Mouse (Mus musculus): ENCODE measurements around the gene Ttf1. TPM values are rescaled to one million over a fixed set of nuclear protein-coding genes. Genes with fewer than 3 reads are reported as not detected.

The Ttf1 gene
- polyA plus RNA-seq, 1 experiment from 2014 or later: 6.2 TPM

DNA sequence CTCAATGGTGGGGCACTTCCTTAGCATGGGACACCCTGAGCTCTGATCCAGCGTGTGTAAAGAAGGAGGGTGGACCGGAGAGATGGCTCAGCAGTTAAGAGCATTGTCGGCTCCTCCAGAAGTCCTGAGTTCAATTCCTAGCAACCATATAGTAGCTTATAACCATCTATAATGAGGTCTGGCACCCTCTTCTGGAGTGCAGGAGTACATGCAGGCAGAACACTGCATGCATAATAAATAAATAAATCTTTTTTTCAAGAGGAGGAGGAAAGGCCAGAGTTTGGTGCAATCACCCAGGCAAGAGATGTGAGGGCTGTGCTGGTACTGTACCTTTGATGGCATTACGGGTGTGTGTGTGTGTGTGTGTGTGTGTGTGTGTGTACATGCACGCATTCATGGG, 17.9 kb upstream of the Ttf1 start:
- Histone ChIP-seq H3K4me1 (ENCODE audit: control insufficient read depth in 2 of 2, insufficient read depth in 2 of 2, low read length in 2 of 2) (no peaks in the 10 kb centered on the region), H3K4me3 (ENCODE audit: control insufficient read depth in 1 of 2, insufficient read depth in 1 of 2, low read depth in 1 of 2, low read length in 2 of 2) (no peak overlapping the region), H3K9me3 (ENCODE audit: control insufficient read depth, low read length) (no peaks in the 10 kb centered on the region), H3K27ac (replicated peaks in 1 of 2; ENCODE audit: control insufficient read depth in 1 of 2, insufficient read depth in 1 of 2, low read depth in 2 of 2, low read length in 2 of 2) (no peak overlapping the region), H3K36me3 (ENCODE audit: control insufficient read depth, insufficient read depth, low read length) (no peaks in the 10 kb centered on the region), H3K9ac (ENCODE audit: low read length) (no peak overlapping the region), H3K4me2 (ENCODE audit: low read length) (no peak overlapping the region), H3K27me3 (ENCODE audit: control insufficient read depth, insufficient read depth, low read length) (peaks cover 45% of the 10 kb centered on the region)
- ATAC-seq (ENCODE audit: insufficient number of reproducible peaks, insufficient read depth, low FRiP score, low read depth): no peak
- 89% methylated on average over 5 of the region's 5 CpGs for WGBS

DNA sequence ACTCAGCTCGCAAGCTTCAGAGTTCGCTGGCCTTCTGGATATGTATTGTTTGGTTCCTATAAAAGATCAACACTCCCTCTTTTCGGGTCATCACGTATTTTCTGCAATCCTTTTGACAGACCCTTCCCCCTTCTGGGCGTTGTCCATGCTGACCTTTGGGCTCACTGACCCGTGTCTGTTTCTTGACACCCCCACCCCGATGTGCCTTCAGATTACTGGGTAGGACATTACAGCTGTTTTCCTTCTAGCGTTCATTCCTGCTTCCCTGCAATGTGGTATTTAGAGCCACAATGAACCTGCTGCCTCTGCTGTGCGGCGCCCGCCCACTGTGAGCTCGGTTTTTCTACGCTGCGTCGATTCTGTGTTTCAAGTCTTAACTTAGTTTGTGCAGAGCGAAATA, 13.9 kb upstream of the Ttf1 start:
- peaks cover 17% of the 10 kb centered on the region for H3K27me3 ChIP-seq (ENCODE audit: control insufficient read depth, insufficient read depth, low read length)
- H3K4me2 ChIP-seq (ENCODE audit: low read length): no peak overlapping the region
- no peak for ATAC-seq (ENCODE audit: insufficient number of reproducible peaks, insufficient read depth, low FRiP score, low read depth)
- no peak overlapping the region for H3K4me3 ChIP-seq (ENCODE audit: control insufficient read depth in 1 of 2, insufficient read depth in 1 of 2, low read depth in 1 of 2, low read length in 2 of 2)
- no peaks in the 10 kb centered on the region for H3K4me1 ChIP-seq (ENCODE audit: control insufficient read depth in 2 of 2, insufficient read depth in 2 of 2, low read length in 2 of 2)
- H3K27ac ChIP-seq (replicated peaks in 1 of 2; ENCODE audit: control insufficient read depth in 1 of 2, insufficient read depth in 1 of 2, low read depth in 2 of 2, low read length in 2 of 2): no peak overlapping the region
- 63% methylated on average over 16 of the region's 16 CpGs for WGBS
- no peak overlapping the region for H3K9ac ChIP-seq (ENCODE audit: low read length)
- no peaks in the 10 kb centered on the region for H3K9me3 ChIP-seq (ENCODE audit: control insufficient read depth, low read length)
- no peaks in the 10 kb centered on the region for H3K36me3 ChIP-seq (ENCODE audit: control insufficient read depth, insufficient read depth, low read length)

GRCm38 (mm10) chr2:29051932-29052331, 8.1 kb upstream of the Ttf1 start:
- no peaks in the 10 kb centered on the region; the same call in 1 of the 2 replicates for H3K27me3 ChIP-seq (ENCODE audit: control insufficient read depth, insufficient read depth, low read length)
- WGBS: 68% methylated on average over 5 of the region's 5 CpGs
- peaks cover 5 to 10% of the 10 kb centered on the region in 2 experiments for H3K4me1 ChIP-seq (ENCODE audit: control insufficient read depth in 2 of 2, insufficient read depth in 2 of 2, low read length in 2 of 2)
- no peaks in the 10 kb centered on the region for H3K36me3 ChIP-seq (ENCODE audit: control insufficient read depth, insufficient read depth, low read length)
- no peak overlapping the region for H3K4me2 ChIP-seq (ENCODE audit: low read length)
- no peak overlapping the region for H3K9ac ChIP-seq (ENCODE audit: low read length)
- H3K27ac ChIP-seq (replicated peaks in 1 of 2; ENCODE audit: control insufficient read depth in 1 of 2, insufficient read depth in 1 of 2, low read depth in 2 of 2, low read length in 2 of 2): no peak overlapping the region
- ATAC-seq (ENCODE audit: insufficient number of reproducible peaks, insufficient read depth, low FRiP score, low read depth): no peak
- H3K4me3 ChIP-seq (ENCODE audit: control insufficient read depth in 1 of 2, insufficient read depth in 1 of 2, low read depth in 1 of 2, low read length in 2 of 2): no peak overlapping the region
- H3K9me3 ChIP-seq (ENCODE audit: control insufficient read depth, low read length): no peaks in the 10 kb centered on the region

GRCm38 (mm10) chr2:29052943-29053454, 7.1 kb upstream of the Ttf1 start:
- WGBS: 24% methylated on average over 4 of the region's 4 CpGs
- Histone ChIP-seq H3K27ac (replicated peaks in 1 of 2; ENCODE audit: control insufficient read depth in 1 of 2, insufficient read depth in 1 of 2, low read depth in 2 of 2, low read length in 2 of 2) (no peak overlapping the region), H3K27me3 (ENCODE audit: control insufficient read depth, insufficient read depth, low read length) (no peaks in the 10 kb centered on the region; the same call in 1 of the 2 replicates), H3K9me3 (ENCODE audit: control insufficient read depth, low read length) (no peaks in the 10 kb centered on the region), H3K4me3 (ENCODE audit: control insufficient read depth in 1 of 2, insufficient read depth in 1 of 2, low read depth in 1 of 2, low read length in 2 of 2) (no peak overlapping the region), H3K36me3 (ENCODE audit: control insufficient read depth, insufficient read depth, low read length) (no peaks in the 10 kb centered on the region), H3K4me2 (ENCODE audit: low read length) (no peak overlapping the region), H3K9ac (ENCODE audit: low read length) (no peak overlapping the region), H3K4me1 (ENCODE audit: control insufficient read depth in 2 of 2, insufficient read depth in 2 of 2, low read length in 2 of 2) (peaks cover 5 to 10% of the 10 kb centered on the region in 2 experiments)
- no peak for ATAC-seq (ENCODE audit: insufficient number of reproducible peaks, insufficient read depth, low FRiP score, low read depth)

GRCm38 (mm10) chr2:29053802-29054544, 6.1 kb upstream of the Ttf1 start:
- no peaks in the 10 kb centered on the region; the same call in 1 of the 2 replicates for H3K27me3 ChIP-seq (ENCODE audit: control insufficient read depth, insufficient read depth, low read length)
- H3K9ac ChIP-seq (ENCODE audit: low read length): peak overlapping the region; percentile 75
- no peak overlapping the region for H3K27ac ChIP-seq (replicated peaks in 1 of 2; ENCODE audit: control insufficient read depth in 1 of 2, insufficient read depth in 1 of 2, low read depth in 2 of 2, low read length in 2 of 2)
- H3K36me3 ChIP-seq (ENCODE audit: control insufficient read depth, insufficient read depth, low read length): no peaks in the 10 kb centered on the region
- ATAC-seq (ENCODE audit: insufficient number of reproducible peaks, insufficient read depth, low FRiP score, low read depth): no peak
- WGBS: 4% methylated on average over 20 of the region's 20 CpGs
- H3K4me1 ChIP-seq (ENCODE audit: control insufficient read depth in 2 of 2, insufficient read depth in 2 of 2, low read length in 2 of 2): peaks cover 5 to 10% of the 10 kb centered on the region in 2 experiments
- H3K4me2 ChIP-seq (ENCODE audit: low read length): peak overlapping the region; percentile 93
- H3K4me3 ChIP-seq (ENCODE audit: control insufficient read depth in 1 of 2, insufficient read depth in 1 of 2, low read depth in 1 of 2, low read length in 2 of 2): peak overlapping the region; percentile 53 to 60
- no peaks in the 10 kb centered on the region for H3K9me3 ChIP-seq (ENCODE audit: control insufficient read depth, low read length)

DNA sequence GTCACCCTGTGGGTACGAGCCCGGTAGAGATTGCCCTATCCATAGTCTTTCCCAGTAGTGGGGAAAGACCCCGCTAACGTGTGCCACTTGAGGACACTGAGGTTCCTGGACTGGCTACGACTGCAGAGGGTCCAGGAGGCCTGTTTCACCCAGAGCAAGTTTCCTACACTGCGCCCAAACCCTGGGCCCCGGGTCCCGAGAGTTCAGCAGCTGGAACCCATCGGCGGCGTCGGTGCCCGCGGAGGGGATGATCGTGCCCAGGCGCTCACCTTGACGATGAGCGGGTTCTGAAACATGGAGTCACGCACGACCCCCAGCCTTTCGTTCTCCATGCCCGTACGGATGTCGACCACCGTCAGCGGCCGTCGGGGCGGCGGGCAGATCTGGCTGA, 5.5 kb upstream of the Ttf1 start:
- peak overlapping the region; percentile 53 to 60 for H3K4me3 ChIP-seq (ENCODE audit: control insufficient read depth in 1 of 2, insufficient read depth in 1 of 2, low read depth in 1 of 2, low read length in 2 of 2)
- no peak for ATAC-seq (ENCODE audit: insufficient number of reproducible peaks, insufficient read depth, low FRiP score, low read depth)
- no peak overlapping the region for H3K27ac ChIP-seq (replicated peaks in 1 of 2; ENCODE audit: control insufficient read depth in 1 of 2, insufficient read depth in 1 of 2, low read depth in 2 of 2, low read length in 2 of 2)
- no peaks in the 10 kb centered on the region; the same call in 1 of the 2 replicates for H3K27me3 ChIP-seq (ENCODE audit: control insufficient read depth, insufficient read depth, low read length)
- H3K9ac ChIP-seq (ENCODE audit: low read length): peak overlapping the region; percentile 75
- under 1% methylated on average over 30 of the region's 30 CpGs for WGBS
- H3K9me3 ChIP-seq (ENCODE audit: control insufficient read depth, low read length): no peaks in the 10 kb centered on the region
- H3K4me1 ChIP-seq (ENCODE audit: control insufficient read depth in 2 of 2, insufficient read depth in 2 of 2, low read length in 2 of 2): peaks cover 5 to 10% of the 10 kb centered on the region in 2 experiments
- H3K4me2 ChIP-seq (ENCODE audit: low read length): peak overlapping the region; percentile 93
- no peaks in the 10 kb centered on the region for H3K36me3 ChIP-seq (ENCODE audit: control insufficient read depth, insufficient read depth, low read length)

- Histone ChIP-seq H3K4me2 (ENCODE audit: low read length) (peak within 1 kb of the TSS; percentile 93), H3K4me3 (ENCODE audit: control insufficient read depth in 1 of 2, insufficient read depth in 1 of 2, low read depth in 1 of 2, low read length in 2 of 2) (peak within 1 kb of the TSS; percentile 53 to 60), H3K9ac (ENCODE audit: low read length) (peak within 1 kb of the TSS; percentile 75), H3K9me3 (ENCODE audit: control insufficient read depth, low read length) (no peaks in the 10 kb centered on the region), H3K4me1 (ENCODE audit: control insufficient read depth in 2 of 2, insufficient read depth in 2 of 2, low read length in 2 of 2) (peaks cover 5 to 10% of the 10 kb centered on the region in 2 experiments), H3K36me3 (ENCODE audit: control insufficient read depth, insufficient read depth, low read length) (no peaks in the 10 kb centered on the region), H3K27me3 (ENCODE audit: control insufficient read depth, insufficient read depth, low read length) (no peaks in the 10 kb centered on the region; the same call in 1 of the 2 replicates), H3K27ac (replicated peaks in 1 of 2; ENCODE audit: control insufficient read depth in 1 of 2, insufficient read depth in 1 of 2, low read depth in 2 of 2, low read length in 2 of 2) (peak within 1 kb of the TSS in 1 of 2 experiments; percentile 62; a peak in 2 of 4 replicates)
- under 1% methylated on average over 25 of the region's 25 CpGs for WGBS
- peak; percentile 66; the same call in 1 of the 2 replicates for ATAC-seq (ENCODE audit: insufficient number of reproducible peaks, insufficient read depth, low FRiP score, low read depth)
Measured at GRCm38 (mm10) chr2:29054991-29055390, 5.1 kb upstream of the Ttf1 start, which contains the start of gene Cfap77. Gene Cfap77 (minus strand): TSS chr2:29055066.

Measured in heart, embryonic 14.5 days (tissue).